Mouse (Mus musculus) MEL (cell line): ENCODE data around the gene C1s2. TPM values are rescaled to one million over a fixed set of nuclear protein-coding genes. Genes with fewer than 3 reads are reported as not detected.

Source experiments
- DNase-seq: peaks from one replicate; pipeline ENCODE4 v3.0.0; 2011; ENCODE audit warnings: low read depth, low spot score
- H3K27ac ChIP-seq: 2 replicates; pipeline ENCODE4 v1.5.1; 2012; ENCODE audit warnings: low read depth, mild to moderate bottlenecking, control low read depth, low read length, moderate library complexity; ENCODE audit not compliant: control insufficient read depth
- H3K27me3 ChIP-seq, 2 experiments: fragments of 150-350 bp in 1 of 2; sonication (generic) in 1 of 2; 2 replicates each; pipeline ENCODE4 v1.6.1; 2012; ENCODE audit warnings: low read length in 2 of 2, mild to moderate bottlenecking in 2 of 2, improper control_type of control experiment in 1 of 2, moderate library complexity in 1 of 2; ENCODE audit not compliant: insufficient read depth in 2 of 2, control insufficient read depth in 1 of 2
- H3K36me3 ChIP-seq, 2 experiments: 2 replicates each; pipeline ENCODE4 v1.6.1; 2012 to 2014; ENCODE audit warnings: low read length in 2 of 2, improper control_type of control experiment in 1 of 2, inconsistent platforms in 1 of 2, mild to moderate bottlenecking in 1 of 2; ENCODE audit not compliant: insufficient read depth in 2 of 2, control insufficient read depth in 1 of 2
- H3K4me1 ChIP-seq, 2 experiments: fragments of 150-350 bp in 1 of 2; sonication (generic) in 1 of 2; 2 replicates each; pipeline ENCODE4 v1.6.1; 2012; ENCODE audit warnings: low read length in 2 of 2, improper control_type of control experiment in 1 of 2, mild to moderate bottlenecking in 1 of 2; ENCODE audit not compliant: insufficient read depth in 2 of 2, control insufficient read depth in 1 of 2
- H3K4me3 ChIP-seq, 2 experiments: fragments of 150-350 bp in 1 of 2; sonication (generic) in 1 of 2; 2 replicates each; pipeline ENCODE4 v1.5.1; 2012; ENCODE audit warnings: low read depth in 2 of 2, low read length in 2 of 2, mild to moderate bottlenecking in 2 of 2, moderate library complexity in 2 of 2, control low read depth in 1 of 2, improper control_type of control experiment in 1 of 2; ENCODE audit not compliant: control insufficient read depth in 1 of 2, insufficient read depth in 1 of 2
- H3K79me2 ChIP-seq: 2 replicates; pipeline ENCODE4 v1.6.1; 2012; ENCODE audit warnings: mild to moderate bottlenecking, low read length, moderate library complexity; ENCODE audit not compliant: control insufficient read depth, poor library complexity, insufficient read depth
- H3K9ac ChIP-seq: 2 replicates; pipeline ENCODE4 v1.6.1; 2012; ENCODE audit warnings: low read depth, mild to moderate bottlenecking, control low read depth, low read length, moderate library complexity; ENCODE audit not compliant: control insufficient read depth, poor library complexity, severe bottlenecking
- H3K9me3 ChIP-seq: fragments of 150-350 bp; sonication (generic); replicated peaks from 2 replicates; pipeline ENCODE4 v1.6.1; 2012; ENCODE audit warnings: mild to moderate bottlenecking, low read length, improper control_type of control experiment, moderate library complexity; ENCODE audit not compliant: insufficient read depth
- BHLHE40 ChIP-seq: IDR thresholded peaks from 2 replicates; pipeline ENCODE4 v1.6.1; 2012; ENCODE audit warnings: low read depth, mild to moderate bottlenecking, inconsistent platforms, low read length, improper control_type of control experiment, borderline replicate concordance
- CHD2 ChIP-seq: IDR thresholded peaks from 2 replicates; pipeline ENCODE4 v1.6.1; 2011; ENCODE audit warnings: low read length, improper control_type of control experiment
- CTCF ChIP-seq, 3 experiments: IDR thresholded peaks in 2 of 3; conservative IDR thresholded peaks in 1 of 3; 2 replicates each; pipeline ENCODE4 v1.5.1; 2011 to 2012; ENCODE audit warnings: low read length in 3 of 3, low read depth in 2 of 3, mild to moderate bottlenecking in 2 of 3, improper control_type of control experiment in 1 of 3, inconsistent platforms in 1 of 3, mixed read lengths in 1 of 3, moderate library complexity in 1 of 3; ENCODE audit not compliant: control insufficient read depth in 1 of 3, insufficient read depth in 1 of 3, poor library complexity in 1 of 3, severe bottlenecking in 1 of 3
- EP300 ChIP-seq, 2 experiments: IDR thresholded peaks; 2 replicates each; pipeline ENCODE4 v1.6.1; 2011; ENCODE audit warnings: improper control_type of control experiment in 2 of 2, low read length in 2 of 2, low read depth in 1 of 2, mild to moderate bottlenecking in 1 of 2
- ETS1 ChIP-seq: IDR thresholded peaks from 2 replicates; pipeline ENCODE4 v1.6.1; 2012; ENCODE audit warnings: low read depth, mild to moderate bottlenecking, inconsistent platforms, low read length, improper control_type of control experiment, moderate library complexity
- GABPA ChIP-seq: IDR thresholded peaks from 2 replicates; pipeline ENCODE4 v1.6.1; 2012; ENCODE audit warnings: low read depth, mild to moderate bottlenecking, inconsistent platforms, low read length, improper control_type of control experiment, moderate library complexity
- GATA1 ChIP-seq: IDR thresholded peaks from 2 replicates; pipeline ENCODE4 v1.6.1; 2011; ENCODE audit warnings: low read depth, low read length, improper control_type of control experiment
- JUND ChIP-seq: IDR thresholded peaks from 2 replicates; pipeline ENCODE4 v1.6.1; 2011; ENCODE audit warnings: low read depth, mild to moderate bottlenecking, improper control_type of control experiment, low read length
- KAT2A ChIP-seq: conservative IDR thresholded peaks from 2 replicates; pipeline ENCODE4 v1.6.1; 2012; ENCODE audit warnings: low read depth, low read length, improper control_type of control experiment, inconsistent platforms
- MAFK ChIP-seq: IDR thresholded peaks from 2 replicates; pipeline ENCODE4 v1.6.1; 2011; ENCODE audit warnings: low read depth, mild to moderate bottlenecking, low read length, improper control_type of control experiment, borderline replicate concordance
- MAZ ChIP-seq: IDR thresholded peaks from 2 replicates; pipeline ENCODE4 v1.6.1; 2012; ENCODE audit warnings: low read depth, mild to moderate bottlenecking, inconsistent platforms, low read length, improper control_type of control experiment
- MEF2A ChIP-seq: IDR thresholded peaks from 2 replicates; pipeline ENCODE4 v1.6.1; 2014; ENCODE audit warnings: low read depth, mild to moderate bottlenecking, inconsistent platforms, low read length, improper control_type of control experiment; ENCODE audit not compliant: poor library complexity, insufficient replicate concordance, severe bottlenecking; ENCODE audit errors: extremely low read depth
- MXI1 ChIP-seq: IDR thresholded peaks from 2 replicates; pipeline ENCODE4 v1.6.1; 2011; ENCODE audit warnings: mild to moderate bottlenecking, low read depth, low read length, improper control_type of control experiment
- MYB ChIP-seq: IDR thresholded peaks from 2 replicates; pipeline ENCODE4 v1.6.1; 2011; ENCODE audit warnings: mild to moderate bottlenecking, low read depth, low read length, improper control_type of control experiment
- POLR2AphosphoS2 ChIP-seq: IDR thresholded peaks from 2 replicates; pipeline ENCODE4 v1.6.1; 2011; ENCODE audit warnings: low read length, improper control_type of control experiment
- POLR2AphosphoS5 ChIP-seq: IDR thresholded peaks from 2 replicates; pipeline ENCODE4 v1.6.1; 2012; ENCODE audit warnings: low read depth, borderline replicate concordance, mild to moderate bottlenecking, inconsistent platforms, low read length, moderate library complexity, mixed read lengths
- RAD21 ChIP-seq: IDR thresholded peaks from 2 replicates; pipeline ENCODE4 v1.6.1; 2011; ENCODE audit warnings: mild to moderate bottlenecking, low read depth, low read length, improper control_type of control experiment
- RCOR1 ChIP-seq: IDR thresholded peaks from 2 replicates; pipeline ENCODE4 v1.6.1; 2012; ENCODE audit warnings: low read depth, mild to moderate bottlenecking, inconsistent platforms, low read length, improper control_type of control experiment
- SMC3 ChIP-seq: IDR thresholded peaks from 2 replicates; pipeline ENCODE4 v1.6.1; 2011; ENCODE audit warnings: low read depth, low read length, improper control_type of control experiment
- TBP ChIP-seq: IDR thresholded peaks from 2 replicates; pipeline ENCODE4 v1.8.0; 2011; ENCODE audit warnings: low read depth, low read length, improper control_type of control experiment
- TCF12 ChIP-seq: IDR thresholded peaks from 2 replicates; pipeline ENCODE4 v1.6.1; 2014; ENCODE audit warnings: low read depth, mild to moderate bottlenecking, inconsistent platforms, low read length, improper control_type of control experiment, moderate library complexity
- USF1 ChIP-seq: IDR thresholded peaks from 2 replicates; pipeline ENCODE4 v1.6.1; 2014; ENCODE audit warnings: low read depth, mild to moderate bottlenecking, inconsistent platforms, low read length, improper control_type of control experiment, moderate library complexity
- USF2 ChIP-seq, 2 experiments: IDR thresholded peaks; 2 replicates each; pipeline ENCODE4 v1.6.1; 2011 to 2012; ENCODE audit warnings: improper control_type of control experiment in 2 of 2, low read length in 2 of 2, borderline replicate concordance in 1 of 2, inconsistent platforms in 1 of 2, low read depth in 1 of 2, mild to moderate bottlenecking in 1 of 2; ENCODE audit not compliant: insufficient read depth in 1 of 2
- ZC3H11A ChIP-seq: IDR thresholded peaks from 2 replicates; pipeline ENCODE4 v1.6.1; 2012; ENCODE audit warnings: low read depth, mild to moderate bottlenecking, inconsistent platforms, low read length, improper control_type of control experiment
- ZNF384 ChIP-seq: IDR thresholded peaks from 2 replicates; pipeline ENCODE4 v1.6.1; 2012; ENCODE audit warnings: low read depth, mild to moderate bottlenecking, inconsistent platforms, low read length, improper control_type of control experiment
- polyA plus RNA-seq, 2 experiments: library from polyadenylated mRNA; stranded (reverse) in 1 of 2; unstranded in 1 of 2; fragments of >175 nt in 1 of 2; fragments of >200 nt in 1 of 2; gene quantifications; 2 replicates each; pipeline versions ENCODE4 v1.2.1 to v1.2.4; 2012; ENCODE audit warnings: low replicate concordance in 2 of 2, low read depth in 1 of 2; ENCODE audit not compliant: insufficient read length in 2 of 2, insufficient read depth in 1 of 2, missing spikeins in 1 of 2
- total RNA-seq: library from RNA; depleted of rRNA; stranded (reverse); fragments of 300-350 nt; gene quantifications from 2 replicates; pipeline ENCODE4 v1.2.3, GENCODE M21; 2012

C1s2 gene
- total and polyA plus RNA-seq, 3 experiments: 0.12 to 0.25 TPM; not detected in 1

DNA sequence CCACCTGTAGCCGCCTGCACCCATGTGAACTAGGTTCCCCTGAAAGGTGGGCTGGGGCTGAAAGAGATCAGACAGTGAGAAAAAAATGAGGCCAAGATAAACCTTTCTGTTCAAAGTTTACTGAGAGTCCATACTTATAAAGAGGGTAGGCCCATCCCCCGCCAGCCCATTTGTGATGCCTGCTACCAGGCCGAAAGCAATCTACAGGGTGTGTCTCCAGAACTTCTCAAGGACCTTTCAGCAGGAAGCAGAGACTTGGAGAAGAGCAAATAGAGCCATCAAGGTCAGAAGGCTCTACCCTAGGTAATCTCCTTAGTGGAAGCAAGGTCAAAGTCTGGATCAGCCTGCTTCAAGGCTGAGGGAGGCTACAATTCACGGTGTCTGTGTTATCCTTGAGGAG lies 33.9 kb downstream of the C1s2 start:
- H3K36me3 ChIP-seq: no peaks in the 10 kb centered on the region
- no peaks in the 10 kb centered on the region; a peak in 2 of 4 replicates for H3K27me3 ChIP-seq
- no peak for DNase-seq
- H3K9me3 ChIP-seq: no peaks in the 10 kb centered on the region
- TF ChIP-seq MEF2A (no peak), USF2 (IDR thresholded peaks at IDR 0.05; ENCODE audit: borderline replicate concordance in 1 of 2, insufficient read depth in 1 of 2, low read depth in 1 of 2, low read length in 2 of 2) (no peak), MXI1 (no peak), SMC3 (no peak), TCF12 (no peak), ETS1 (no peak), TBP (no peak), POLR2AphosphoS5 (no peak), RCOR1 (no peak), MAZ (no peak), CTCF (IDR thresholded peaks at IDR 0.05 in 2 of 3, conservative IDR thresholded peaks at IDR 0.05 in 1 of 3; ENCODE audit: control insufficient read depth in 1 of 3, insufficient read depth in 1 of 3, low read depth in 2 of 3, low read length in 3 of 3, poor library complexity in 1 of 3, severe bottlenecking in 1 of 3) (no peak), MYB (no peak), RAD21 (no peak), JUND (no peak), CHD2 (no peak), EP300 (IDR thresholded peaks at IDR 0.05; ENCODE audit: low read depth in 1 of 2, low read length in 2 of 2) (no peak)
- H3K79me2 ChIP-seq: no peaks in the 10 kb centered on the region
- H3K4me1 ChIP-seq: no peaks in the 10 kb centered on the region
- no peak overlapping the region for H3K27ac ChIP-seq
- no peak overlapping the region for H3K4me3 ChIP-seq
- no peak overlapping the region for H3K9ac ChIP-seq

DNA sequence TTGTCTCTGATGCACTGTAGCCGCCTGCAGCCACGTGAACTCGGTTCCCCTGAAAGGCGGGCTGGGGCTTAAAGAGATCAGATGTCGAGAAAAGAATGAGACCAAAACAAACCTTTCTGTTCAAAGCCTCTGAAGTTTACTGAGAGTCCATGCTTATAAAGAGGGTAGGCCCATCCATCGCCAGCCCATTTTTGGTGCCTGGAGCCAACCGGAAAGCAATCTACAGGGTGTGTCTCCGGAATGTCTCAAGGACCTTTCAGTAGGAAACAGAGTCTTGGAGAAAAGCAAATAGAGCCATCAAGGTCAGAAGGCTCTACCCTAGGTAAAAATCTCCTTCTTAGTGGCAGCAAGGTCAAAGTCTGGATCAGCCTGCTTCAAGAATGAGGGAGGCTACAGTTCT lies 42.8 kb downstream of the C1s2 start:
- no peak for TF ChIP-seq ZC3H11A
- TF ChIP-seq GABPA: no peak
- TF ChIP-seq POLR2AphosphoS5: no peak
- TF ChIP-seq KAT2A: no peak
- no peak for TF ChIP-seq USF1
- no peak for TF ChIP-seq MAFK
- no peak for TF ChIP-seq BHLHE40
- no peak for TF ChIP-seq POLR2AphosphoS2
- no peak for TF ChIP-seq GATA1
- no peak for TF ChIP-seq MXI1
- no peak for TF ChIP-seq MEF2A
- no peak for TF ChIP-seq ZNF384
- no peak for TF ChIP-seq TBP
- no peak overlapping the region for H3K27ac ChIP-seq
- no peaks in the 10 kb centered on the region for H3K4me1 ChIP-seq

More for the DNA sequence above, 42.8 kb downstream of the C1s2 start:
- Histone ChIP-seq H3K4me3 (no peak overlapping the region), H3K36me3 (no peaks in the 10 kb centered on the region), H3K79me2 (no peaks in the 10 kb centered on the region), H3K9ac (no peak overlapping the region), H3K27me3 (no peaks in the 10 kb centered on the region; a peak in 2 of 4 replicates), H3K9me3 (no peaks in the 10 kb centered on the region)
- DNase-seq: no peak
